Mouse (Mus musculus): Measurements from ENCODE around the gene Xpo1.

- TF ChIP-seq CTCF (IDR thresholded peaks at IDR 0.05; ENCODE audit: low read depth, low read length) = no peak
- no peak for TF ChIP-seq POLR2A (IDR thresholded peaks at IDR 0.05; ENCODE audit: insufficient read depth, low read length)
- TF ChIP-seq EP300 (IDR thresholded peaks at IDR 0.05; ENCODE audit: insufficient read depth, low read depth, low read length) = no peak
Measured at GRCm38 (mm10) chr11:23264949-23265348, 9.1 kb downstream of the Xpo1 start.
